Mouse (Mus musculus) cerebellum, adult 2 months (tissue): ENCODE measurements at regions not wholly inside any gene's neighbourhood (a gene's known extent, or its start where the extent isn't known, plus 50 kb on each side); places are given as distances from the start of the nearest gene placed in this dataset.

Experiments
- CTCF ChIP-seq: fragments of 200-500 bp; IDR thresholded peaks from 2 replicates; pipeline ENCODE4 v1.5.1; 2011; ENCODE audit warnings: low read depth, mild to moderate bottlenecking, control low read depth, low read length, moderate library complexity, borderline replicate concordance; ENCODE audit not compliant: insufficient read depth
- POLR2A ChIP-seq: fragments of 200-500 bp; IDR thresholded peaks from 2 replicates; pipeline ENCODE4 v1.6.1; 2011; ENCODE audit warnings: low read length, control low read depth, borderline replicate concordance; ENCODE audit not compliant: insufficient read depth

- TF ChIP-seq CTCF (no peak), POLR2A (no peak)
These were observed 127.0 kb upstream of the Ubl3 start for GRCm38 (mm10) chr5:148679586-148679985.
